Mouse (Mus musculus): ENCODE data around the gene Gm28308. TPM values are rescaled to one million over a fixed set of nuclear protein-coding genes. Genes with fewer than 3 reads are reported as not detected.

Gene Gm28308
- polyA plus RNA-seq (2012; rRNA removed) (not detected in 2 replicates), polyA plus RNA-seq (2014; fragmentation: Nextera tagmentation; extraction: Ambion mirVana) (not detected in 2 replicates)

GRCm38 (mm10) chr6:52213119-52213986 is at the start of gene Gm28308, which contains the start of gene Hoxa3:
Gm28308 (minus strand) TSS chr6:52213339.
Hoxa3 (minus strand) TSS chr6:52213336.
- DNase-seq (ENCODE audit: low read depth in 3 of 3, low spot score in 3 of 3) (no peak), ATAC-seq (ENCODE audit: insufficient read depth) (no peak)
- 5% methylated on average over 38 of the region's 38 CpGs for WGBS (ENCODE audit: insufficient replicate concordance)
- Histone ChIP-seq H3K4me1 (replicated peaks; ENCODE audit: control insufficient read depth in 2 of 2, insufficient read depth in 2 of 2, low read length in 1 of 2) (no peaks in the 10 kb centered on the region), H3K9me3 (ENCODE audit: control insufficient read depth, low read length) (no peaks in the 10 kb centered on the region), H3K36me3 (replicated peaks; ENCODE audit: control insufficient read depth, insufficient read depth, low read depth) (no peaks in the 10 kb centered on the region), H3K9ac (replicated peaks) (no peak within 1 kb of the TSS), H3K4me3 (ENCODE audit: insufficient read depth in 1 of 2, low read depth in 2 of 2, low read length in 2 of 2) (peak within 1 kb of the TSS; percentile 11 to 18; a peak in 3 of 4 replicates), H3K4me2 (ENCODE audit: low read depth) (peak within 1 kb of the TSS; percentile 32), H3K27me3 (ENCODE audit: control insufficient read depth, insufficient read depth, low read length) (peaks cover 99% of the 10 kb centered on the region), H3K27ac (no peak within 1 kb of the TSS)
- TF ChIP-seq CTCF (IDR thresholded peaks at IDR 0.05; ENCODE audit: low read depth) (no peak), EP300 (IDR thresholded peaks at IDR 0.05; ENCODE audit: low read depth) (no peak)

- Histone ChIP-seq H3K36me3 (replicated peaks; ENCODE audit: control insufficient read depth, insufficient read depth, low read depth) (no peaks in the 10 kb centered on the region), H3K4me1 (replicated peaks; ENCODE audit: control insufficient read depth in 2 of 2, insufficient read depth in 2 of 2, low read length in 1 of 2) (no peaks in the 10 kb centered on the region), H3K27me3 (ENCODE audit: control insufficient read depth, insufficient read depth, low read length) (peaks cover 98% of the 10 kb centered on the region), H3K4me2 (ENCODE audit: low read depth) (no peak overlapping the region), H3K9ac (replicated peaks) (no peak overlapping the region), H3K9me3 (ENCODE audit: control insufficient read depth, low read length) (no peaks in the 10 kb centered on the region), H3K27ac (no peak overlapping the region), H3K4me3 (ENCODE audit: insufficient read depth in 1 of 2, low read depth in 2 of 2, low read length in 2 of 2) (no peak overlapping the region)
- 2% methylated on average over 24 of the region's 24 CpGs for WGBS (ENCODE audit: insufficient replicate concordance)
- ATAC-seq (ENCODE audit: insufficient read depth) (no peak), DNase-seq (ENCODE audit: low read depth in 3 of 3, low spot score in 3 of 3) (no peak)
- TF ChIP-seq CTCF (IDR thresholded peaks at IDR 0.05; ENCODE audit: low read depth) (no peak), EP300 (IDR thresholded peaks at IDR 0.05; ENCODE audit: low read depth) (no peak)
These were observed 49.6 kb upstream of the Gm28308 start for GRCm38 (mm10) chr6:52262463-52263320.

GRCm38 (mm10) chr6:52261751-52262462 is 48.8 kb upstream of the Gm28308 start:
- H3K4me3 ChIP-seq (ENCODE audit: insufficient read depth in 1 of 2, low read depth in 2 of 2, low read length in 2 of 2) = no peak overlapping the region
- no peaks in the 10 kb centered on the region for H3K4me1 ChIP-seq (replicated peaks; ENCODE audit: control insufficient read depth in 2 of 2, insufficient read depth in 2 of 2, low read length in 1 of 2)
- no peaks in the 10 kb centered on the region for H3K36me3 ChIP-seq (replicated peaks; ENCODE audit: control insufficient read depth, insufficient read depth, low read depth)
- no peak for DNase-seq (ENCODE audit: low read depth in 3 of 3, low spot score in 3 of 3)
- TF ChIP-seq CTCF (IDR thresholded peaks at IDR 0.05; ENCODE audit: low read depth) = no peak
- no peak for TF ChIP-seq EP300 (IDR thresholded peaks at IDR 0.05; ENCODE audit: low read depth)
- no peak for ATAC-seq (ENCODE audit: insufficient read depth)
- H3K9me3 ChIP-seq (ENCODE audit: control insufficient read depth, low read length) = no peaks in the 10 kb centered on the region
- WGBS (ENCODE audit: insufficient replicate concordance) = 5% methylated on average over 9 of the region's 9 CpGs
- no peak overlapping the region for H3K4me2 ChIP-seq (ENCODE audit: low read depth)
- H3K27me3 ChIP-seq (ENCODE audit: control insufficient read depth, insufficient read depth, low read length) = peaks cover 99% of the 10 kb centered on the region
- H3K27ac ChIP-seq = no peak overlapping the region
- no peak overlapping the region for H3K9ac ChIP-seq (replicated peaks)

- H3K4me2 ChIP-seq (ENCODE audit: low read depth) = peak within 1 kb of the TSS; percentile 50
- DNase-seq (ENCODE audit: low read depth in 3 of 3, low spot score in 3 of 3) (no peak), ATAC-seq (ENCODE audit: insufficient read depth) (no peak)
- no peaks in the 10 kb centered on the region for H3K9me3 ChIP-seq (ENCODE audit: control insufficient read depth, low read length)
- H3K36me3 ChIP-seq (replicated peaks; ENCODE audit: control insufficient read depth, insufficient read depth, low read depth) = no peaks in the 10 kb centered on the region
- no peak for TF ChIP-seq EP300 (IDR thresholded peaks at IDR 0.05; ENCODE audit: low read depth)
- no peak for TF ChIP-seq CTCF (IDR thresholded peaks at IDR 0.05; ENCODE audit: low read depth)
- no peaks in the 10 kb centered on the region for H3K4me1 ChIP-seq (replicated peaks; ENCODE audit: control insufficient read depth in 2 of 2, insufficient read depth in 2 of 2, low read length in 1 of 2)
- peaks cover 99% of the 10 kb centered on the region for H3K27me3 ChIP-seq (ENCODE audit: control insufficient read depth, insufficient read depth, low read length)
- peak within 1 kb of the TSS; percentile 43 to 47; a peak in 3 of 4 replicates for H3K4me3 ChIP-seq (ENCODE audit: insufficient read depth in 1 of 2, low read depth in 2 of 2, low read length in 2 of 2)
- H3K27ac ChIP-seq = no peak within 1 kb of the TSS
- H3K9ac ChIP-seq (replicated peaks) = no peak within 1 kb of the TSS
- WGBS (ENCODE audit: insufficient replicate concordance) = under 1% methylated on average over 50 of the region's 72 CpGs
These were observed 47.8 kb upstream of the Gm28308 start, which contains the start of gene Hoxa13 for GRCm38 (mm10) chr6:52260654-52261575. Hoxa13 (minus strand) TSS chr6:52260880.

Data from liver, embryonic 14.5 days (tissue).